Mouse (Mus musculus) limb, embryonic 14.5 days (tissue): ENCODE data around the gene Scyl2. TPM values are rescaled to one million over a fixed set of nuclear protein-coding genes. Genes with fewer than 3 reads are reported as not detected.

Experiments used
- ATAC-seq: fragments of 200-750 bp; cut with Nextera tagmentation; 2 replicates; pipeline ENCODE4 v1.8.0; 2017; ENCODE audit warnings: low read depth, moderate number of reproducible peaks, moderate TSS enrichment; ENCODE audit not compliant: low FRiP score
- DNase-seq: peaks from one replicate; pipeline ENCODE4 v3.0.0-alpha.2; 2015; ENCODE audit warnings: low spot score
- H3K27ac ChIP-seq: fragments of 300-500 bp; sonication (generic); replicated peaks from 2 replicates; pipeline ENCODE4 v1.5.1; 2014; ENCODE audit warnings: low read depth, mild to moderate bottlenecking, low read length, moderate library complexity, mixed read lengths
- H3K27me3 ChIP-seq: fragments of 300-500 bp; sonication (generic); 2 replicates; pipeline ENCODE4 v1.6.1; 2014; ENCODE audit warnings: low read length, mixed read lengths; ENCODE audit not compliant: control insufficient read depth, insufficient read depth
- H3K36me3 ChIP-seq: fragments of 300-500 bp; sonication (generic); 2 replicates; pipeline ENCODE4 v1.6.1; 2014; ENCODE audit warnings: mild to moderate bottlenecking, low read length, moderate library complexity, mixed read lengths; ENCODE audit not compliant: control insufficient read depth, insufficient read depth
- H3K4me1 ChIP-seq: fragments of 300-500 bp; sonication (generic); 2 replicates; pipeline ENCODE4 v1.6.1; 2014; ENCODE audit warnings: antibody characterized with exemption, low read length, mixed read lengths; ENCODE audit not compliant: control insufficient read depth, insufficient read depth
- H3K4me2 ChIP-seq: fragments of 300-500 bp; sonication (generic); replicated peaks from 2 replicates; pipeline ENCODE4 v1.6.1; 2014; ENCODE audit warnings: low read depth, mild to moderate bottlenecking, low read length, moderate library complexity; ENCODE audit not compliant: severe bottlenecking
- H3K4me3 ChIP-seq: fragments of 300-500 bp; sonication (generic); replicated peaks from 2 replicates; pipeline ENCODE4 v1.5.1; 2014; ENCODE audit warnings: low read length
- H3K9ac ChIP-seq: fragments of 300-500 bp; sonication (generic); 2 replicates; pipeline ENCODE4 v1.6.1; 2014; ENCODE audit warnings: mild to moderate bottlenecking, low read depth, low read length, moderate library complexity; ENCODE audit not compliant: severe bottlenecking
- H3K9me3 ChIP-seq: fragments of 300-500 bp; sonication (generic); 2 replicates; pipeline ENCODE4 v1.6.1; 2016; ENCODE audit warnings: low read length; ENCODE audit not compliant: control insufficient read depth
- POLR2A ChIP-seq: fragments of 200-500 bp; IDR thresholded peaks from 2 replicates; pipeline ENCODE4 v1.8.0; 2012; ENCODE audit warnings: inconsistent platforms, mild to moderate bottlenecking, moderate library complexity, borderline replicate concordance; ENCODE audit not compliant: insufficient read depth, insufficient read length; ENCODE audit errors: extremely low read depth
- WGBS: fragments of 180-500 bp; shearing (Covaris S2); extraction: QIAGEN DNeasy Blood & Tissue Kit; methylation state at CpG from one replicate; pipeline ENCODE4 v1.1.7; 2014; 5-methylcytosine and 5-hydroxymethylcytosine counted together
- polyA plus RNA-seq, 2 experiments: library from polyadenylated mRNA; depleted of rRNA in 1 of 2; stranded (reverse) in 1 of 2; unstranded in 1 of 2; fragments of >200 nt; fragmentation: Nextera tagmentation in 1 of 2; extraction: Ambion mirVana in 1 of 2; gene quantifications; 2 replicates each; pipeline versions ENCODE4 v1.2.1 to v1.2.3; 2012 to 2014

Gene Scyl2
- polyA plus RNA-seq, 2 experiments: 12.4 to 26.8 TPM

DNA sequence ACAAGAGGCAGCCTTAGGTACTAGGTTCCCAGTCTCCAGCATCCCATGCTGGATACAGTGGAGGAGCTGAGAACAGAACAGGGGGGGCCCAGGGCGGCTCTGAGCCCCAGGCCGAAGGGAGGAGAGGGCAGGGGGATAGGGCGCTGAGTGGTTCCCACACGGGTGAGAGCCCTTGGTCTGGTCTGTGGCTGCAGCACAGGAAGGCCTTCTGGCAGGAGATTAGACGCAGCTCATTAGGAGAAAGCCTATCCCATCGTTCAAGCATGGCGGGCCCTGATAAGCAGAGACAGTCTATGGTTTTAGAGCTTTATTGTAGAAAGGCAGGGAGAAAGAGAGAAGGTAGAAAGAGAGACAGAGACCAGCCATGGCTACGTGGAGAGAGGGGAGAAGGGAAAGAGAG is 3.9 kb upstream of the Scyl2 start:
- no peaks in the 10 kb centered on the region for H3K27me3 ChIP-seq
- ATAC-seq (no peak), DNase-seq (no peak)
- no peaks in the 10 kb centered on the region for H3K36me3 ChIP-seq
- 69% methylated on average over 8 of the region's 8 CpGs for WGBS
- peaks cover 3% of the 10 kb centered on the region for H3K4me1 ChIP-seq
- H3K27ac ChIP-seq: no peak overlapping the region
- no peak for TF ChIP-seq POLR2A
- no peak overlapping the region for H3K4me2 ChIP-seq
- no peaks in the 10 kb centered on the region for H3K9me3 ChIP-seq
- H3K9ac ChIP-seq: no peak overlapping the region
- H3K4me3 ChIP-seq: no peak overlapping the region

DNA sequence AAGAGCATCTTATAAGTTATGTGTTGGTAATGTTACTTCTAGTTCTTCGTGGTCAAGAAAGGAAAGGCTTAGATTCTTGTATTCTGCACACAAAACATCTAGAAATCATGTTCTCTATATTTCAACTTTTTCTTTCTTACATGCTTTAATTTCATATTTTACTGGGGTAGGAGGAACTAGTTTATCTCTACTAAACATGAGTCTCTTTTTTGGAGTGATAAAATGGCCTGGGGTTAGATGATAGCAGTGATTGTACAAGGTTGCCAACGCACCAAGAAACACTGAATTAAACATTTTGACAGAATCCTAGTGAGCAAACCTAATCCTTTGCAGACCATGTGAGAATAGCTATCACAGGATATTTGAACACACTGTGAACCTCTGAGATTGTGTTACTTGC is 1.4 kb upstream of the Scyl2 start:
- no peak overlapping the region for H3K27ac ChIP-seq
- H3K9ac ChIP-seq: no peak overlapping the region
- H3K36me3 ChIP-seq: no peaks in the 10 kb centered on the region
- TF ChIP-seq POLR2A: no peak
- no peak overlapping the region for H3K4me3 ChIP-seq
- no peak for ATAC-seq
- peaks cover 5% of the 10 kb centered on the region for H3K4me1 ChIP-seq
- WGBS: 82% methylated on average over 2 of the region's 2 CpGs
- H3K27me3 ChIP-seq: no peaks in the 10 kb centered on the region
- H3K4me2 ChIP-seq: no peak overlapping the region
- DNase-seq: no peak
- no peaks in the 10 kb centered on the region for H3K9me3 ChIP-seq

DNA sequence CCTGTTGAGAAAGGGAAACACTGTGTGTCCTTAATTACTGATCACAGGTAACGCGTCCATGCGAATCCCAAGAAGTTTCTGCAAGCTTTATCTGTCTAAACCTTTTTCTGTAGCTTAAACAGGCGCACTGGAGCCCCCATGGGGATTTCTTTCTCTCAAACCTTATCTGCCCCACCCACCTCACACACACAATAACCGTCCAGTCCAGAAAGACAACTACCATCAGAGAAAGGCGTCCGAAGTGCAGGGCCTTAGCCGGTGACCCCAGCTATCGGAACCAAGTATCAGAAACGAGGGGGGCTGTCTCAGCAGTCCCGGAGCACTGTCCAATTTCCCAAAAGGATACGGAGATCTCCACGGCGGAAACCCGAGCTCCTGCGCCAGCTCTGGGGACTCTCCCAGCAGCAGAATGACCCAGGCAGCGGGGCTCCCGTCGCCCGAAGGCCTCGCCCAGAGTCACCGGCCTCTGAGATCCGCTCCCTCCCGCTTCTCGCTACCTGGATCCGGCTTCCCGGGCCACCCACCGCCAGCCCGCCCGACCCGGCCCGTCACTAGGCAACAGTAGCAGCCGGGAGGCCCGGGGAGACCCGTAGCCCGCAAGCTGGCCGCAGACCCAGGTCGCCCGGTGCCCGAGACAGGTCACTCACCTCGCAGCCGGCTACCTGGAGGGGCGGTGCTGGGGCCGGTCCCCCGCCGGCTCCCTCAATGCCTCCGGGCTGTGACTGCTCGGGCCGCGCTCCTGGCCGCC is 520 bp downstream of the Scyl2 start:
- no peaks in the 10 kb centered on the region for H3K36me3 ChIP-seq
- 0 out of 2 replicates have a peak overlapping the region, but pooled peaks have one; percentile 13 for H3K27ac ChIP-seq
- peak overlapping the region; percentile 97 for H3K4me3 ChIP-seq
- no peaks in the 10 kb centered on the region for H3K9me3 ChIP-seq
- 5% methylated on average over 48 of the region's 51 CpGs for WGBS
- ATAC-seq (peak; percentile 70), DNase-seq (peak; percentile 5)
- peak overlapping the region; percentile 91 for H3K9ac ChIP-seq
- TF ChIP-seq POLR2A: no peak
- peak overlapping the region; percentile 73 for H3K4me2 ChIP-seq
- no peaks in the 10 kb centered on the region for H3K27me3 ChIP-seq
- peaks cover 5% of the 10 kb centered on the region for H3K4me1 ChIP-seq

DNA sequence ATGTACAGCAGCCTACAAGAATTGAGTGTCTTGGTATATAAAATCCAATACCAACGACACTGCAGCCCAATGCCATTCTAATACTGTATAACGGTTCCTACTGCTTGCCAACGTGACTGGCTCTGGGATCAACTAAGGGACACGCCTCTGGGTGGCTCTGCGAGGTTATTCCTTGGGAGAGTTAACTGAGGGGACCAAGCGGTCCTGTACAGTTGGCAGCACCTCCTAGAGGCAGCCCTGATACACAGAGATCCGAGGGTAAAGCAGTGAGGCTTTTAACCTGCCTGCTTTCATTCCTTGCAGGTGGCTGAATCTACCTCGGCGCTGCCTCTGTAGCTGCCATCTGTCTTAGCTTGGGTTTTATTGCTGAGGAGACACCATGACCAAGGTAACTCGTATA is 3.1 kb downstream of the Scyl2 start:
- no peak for TF ChIP-seq POLR2A
- H3K9me3 ChIP-seq: no peaks in the 10 kb centered on the region
- no peak for DNase-seq
- ATAC-seq: no peak
- H3K4me2 ChIP-seq: no peak overlapping the region
- no peaks in the 10 kb centered on the region for H3K36me3 ChIP-seq
- H3K27me3 ChIP-seq: no peaks in the 10 kb centered on the region
- H3K9ac ChIP-seq: no peak overlapping the region
- H3K4me1 ChIP-seq: peaks cover 5% of the 10 kb centered on the region
- 81% methylated on average over 10 of the region's 10 CpGs for WGBS
- no peak overlapping the region for H3K27ac ChIP-seq
- H3K4me3 ChIP-seq: no peak overlapping the region

DNA sequence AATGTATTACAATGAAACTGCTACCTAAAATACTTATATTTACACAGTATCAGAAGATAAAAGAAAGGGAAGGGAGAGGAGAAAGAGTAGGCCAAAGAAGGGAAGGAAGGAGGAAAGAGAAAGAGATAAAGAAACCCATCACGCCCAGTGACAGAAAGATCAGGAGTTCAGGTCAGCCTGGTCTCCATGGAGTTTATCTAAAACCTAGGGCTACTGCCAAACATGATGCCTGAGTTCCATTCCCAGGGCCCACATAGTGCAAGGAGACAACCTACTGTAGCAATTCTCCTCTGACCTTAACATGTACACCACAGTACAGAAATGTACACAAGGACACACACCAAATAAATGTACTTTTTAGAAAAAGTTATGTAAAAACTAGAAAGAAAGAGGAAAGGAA is 3.9 kb downstream of the Scyl2 start:
- no peak overlapping the region for H3K4me2 ChIP-seq
- no peak for ATAC-seq
- H3K27me3 ChIP-seq: no peaks in the 10 kb centered on the region
- H3K9ac ChIP-seq: no peak overlapping the region
- no peak overlapping the region for H3K4me3 ChIP-seq
- H3K36me3 ChIP-seq: no peaks in the 10 kb centered on the region
- peaks cover 5% of the 10 kb centered on the region for H3K4me1 ChIP-seq
- WGBS: 88% methylated on average over 1 of the region's 1 CpGs
- no peaks in the 10 kb centered on the region for H3K9me3 ChIP-seq
- no peak for DNase-seq
- no peak overlapping the region for H3K27ac ChIP-seq
- TF ChIP-seq POLR2A: no peak
